ENCODE assay signal across 26 mouse cellular contexts in the genomic region with DNA sequence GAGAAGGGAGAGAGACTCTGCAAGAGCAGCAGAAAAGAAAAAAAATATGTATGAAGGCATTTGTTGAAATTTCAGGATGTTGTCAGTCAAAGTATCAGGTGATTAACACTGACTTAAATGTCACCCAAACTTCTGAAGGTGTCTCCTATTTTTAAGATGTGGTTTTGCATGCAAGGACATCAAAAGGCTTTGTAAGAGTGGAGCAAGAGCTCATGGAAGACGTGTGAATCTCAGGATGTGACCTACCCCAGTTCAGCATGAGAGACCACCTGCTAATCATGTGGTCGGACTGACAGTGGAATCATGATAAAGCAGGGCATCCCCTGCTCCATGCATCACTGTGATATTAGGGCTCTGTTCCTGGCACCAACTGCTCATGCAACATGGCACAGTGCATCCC.
A peak's percentile ranks its signal among the peaks of the same experiment; 100 is the strongest.
DNase-seq lines count a peak whose midpoint lies in the region; ATAC-seq lines count a peak whose summit lies in the region.
"Had no signal": no experiment of that assay in that cellular context is flagged by ENCODE, and none has a peak within 500 bp of the region (broad histone marks: within the 10 kb centered on the region; RNA-seq: fewer than 3 reads in every experiment).

No protein-coding gene starts in this region.

- H3K9me3 ChIP-seq in heart, embryonic 11.5 days (replicated peaks; ENCODE audit: control insufficient read depth, low read length), result no peaks in the 10 kb centered on the region
- H3K9me3 ChIP-seq in forebrain, embryonic 10.5 days, result no peaks in the 10 kb centered on the region
- H3K9me3 ChIP-seq: embryonic facial prominence, embryonic 12.5 days; embryonic facial prominence, embryonic 15.5 days; forebrain, embryonic 12.5 days; forebrain, embryonic 15.5 days; heart, embryonic 13.5 days; intestine, embryonic 15.5 days had no signal

- no peak overlapping the region for H3K4me2 ChIP-seq in heart, embryonic 11.5 days
- H3K4me2 ChIP-seq: embryonic facial prominence, embryonic 12.5 days; embryonic facial prominence, embryonic 15.5 days; forebrain, embryonic 12.5 days; forebrain, embryonic 15.5 days; heart, embryonic 13.5 days; hindbrain, embryonic 14.5 days; intestine, embryonic 15.5 days had no signal

- peaks cover 2% of the 10 kb centered on the region for H3K4me1 ChIP-seq in heart, embryonic 11.5 days (ENCODE audit: control insufficient read depth, insufficient read depth, low read length)
- peaks cover 6% of the 10 kb centered on the region for H3K4me1 ChIP-seq in forebrain, embryonic 10.5 days
- H3K4me1 ChIP-seq: embryonic facial prominence, embryonic 12.5 days; embryonic facial prominence, embryonic 15.5 days had no signal

- H3K36me3 ChIP-seq in heart, embryonic 11.5 days (ENCODE audit: control insufficient read depth, insufficient read depth, low read length), result no peaks in the 10 kb centered on the region
- H3K36me3 ChIP-seq in forebrain, embryonic 10.5 days (replicated peaks), result peaks cover 42% of the 10 kb centered on the region
- H3K36me3 ChIP-seq: embryonic facial prominence, embryonic 12.5 days; embryonic facial prominence, embryonic 15.5 days; forebrain, embryonic 12.5 days; forebrain, embryonic 15.5 days; intestine, embryonic 15.5 days had no signal

- H3K27ac ChIP-seq in heart, embryonic 11.5 days (ENCODE audit: low read depth, low read length), result no peak overlapping the region
- H3K27ac ChIP-seq in forebrain, embryonic 10.5 days, result no peak overlapping the region
- H3K27ac ChIP-seq: embryonic facial prominence, embryonic 12.5 days; embryonic facial prominence, embryonic 15.5 days; forebrain, embryonic 12.5 days; forebrain, embryonic 15.5 days; gastrocnemius, adult 2 months; heart, embryonic 13.5 days; hindbrain, embryonic 14.5 days; hindbrain, postnatal 0 days; intestine, embryonic 15.5 days had no signal

- no peak for ATAC-seq in heart, embryonic 11.5 days (replicated peaks; ENCODE audit: insufficient number of reproducible peaks, low FRiP score, low TSS enrichment)
- ATAC-seq in activated CD4-positive, CD25-positive, alpha-beta regulatory T cell, adult 4 months, result peak; percentile 67
- ATAC-seq: forebrain, embryonic 15.5 days; hindbrain, postnatal 0 days; intestine, embryonic 15.5 days had no signal

- peak; percentile 49 for DNase-seq in heart, adult 11 months
- peak; percentile 33 for DNase-seq in naive thymus-derived CD4-positive, alpha-beta T cell, adult 2 months (ENCODE audit: low read depth)
- no peak for DNase-seq in forebrain, embryonic 10.5 days (ENCODE audit: extremely low spot score, low spot score)
- DNase-seq in lung, postnatal 36 days, result no peak
- DNase-seq: adrenal gland, adult 2 months; adrenal gland, postnatal 14 days; cerebellum, adult 11 months; cerebellum, adult 2 months; cerebellum, adult 9-11 months; cerebellum, postnatal 25 days; gastrocnemius, adult 2 months; gastrocnemius, postnatal 14 days; heart, adult 18-20 months; heart, postnatal 14 days; heart, postnatal 4 days; kidney, adult 11 months had no signal

- no peak overlapping the region for H3K9ac ChIP-seq in heart, embryonic 11.5 days (ENCODE audit: low read depth, low read length)
- H3K9ac ChIP-seq: embryonic facial prominence, embryonic 12.5 days; embryonic facial prominence, embryonic 15.5 days; forebrain, embryonic 12.5 days; forebrain, embryonic 15.5 days; heart, embryonic 13.5 days; hindbrain, embryonic 14.5 days; intestine, embryonic 15.5 days had no signal

- H3K27me3 ChIP-seq in heart, embryonic 11.5 days (ENCODE audit: control insufficient read depth, insufficient read depth, low read length), result no peaks in the 10 kb centered on the region
- H3K27me3 ChIP-seq in forebrain, embryonic 10.5 days (ENCODE audit: poor library complexity, severe bottlenecking), result peaks cover 3% of the 10 kb centered on the region; the same call in 1 of the 2 replicates
- H3K27me3 ChIP-seq: embryonic facial prominence, embryonic 12.5 days; embryonic facial prominence, embryonic 15.5 days; forebrain, embryonic 12.5 days; forebrain, embryonic 15.5 days; heart, embryonic 13.5 days; intestine, embryonic 15.5 days had no signal

- H3K4me3 ChIP-seq in heart, embryonic 11.5 days (ENCODE audit: low read depth, low read length), result no peak overlapping the region
- H3K4me3 ChIP-seq in forebrain, embryonic 10.5 days, result no peak overlapping the region
- H3K4me3 ChIP-seq: embryonic facial prominence, embryonic 12.5 days; embryonic facial prominence, embryonic 15.5 days; forebrain, embryonic 12.5 days; forebrain, embryonic 15.5 days; gastrocnemius, adult 2 months; heart, embryonic 13.5 days; intestine, embryonic 15.5 days had no signal

- 70% methylated on average over 2 of the region's 2 CpGs for WGBS in heart, embryonic 11.5 days (ENCODE audit: insufficient replicate concordance)
- 94% methylated on average over 2 of the region's 2 CpGs for WGBS in forebrain, embryonic 10.5 days

Comparison
In these comparisons a context has a peak if more than half of its experiments do, and no peak if none do; other contexts are left out.
1. DNase-seq: peak in heart, adult 11 months (single experiment) and naive thymus-derived CD4-positive, alpha-beta T cell, adult 2 months (single experiment); none in forebrain, embryonic 10.5 days (single experiment) and lung, postnatal 36 days (single experiment).